Mouse (Mus musculus) lung, adult 2 months (tissue): ENCODE measurements around the gene Olfr1046.

ENCODE experiments used
- CTCF ChIP-seq: fragments of 200-500 bp; IDR thresholded peaks from 2 replicates; pipeline ENCODE4 v1.5.1; 2011; ENCODE audit warnings: mild to moderate bottlenecking, low read length, control low read depth; ENCODE audit not compliant: insufficient read depth
- POLR2A ChIP-seq: fragments of 200-500 bp; IDR thresholded peaks from 2 replicates; pipeline ENCODE4 v1.6.1; 2011; ENCODE audit warnings: low read depth, mild to moderate bottlenecking, control low read depth, low read length, borderline replicate concordance; ENCODE audit errors: extremely low read depth

GRCm38 (mm10) chr2:86167422-86167821 lies 51.7 kb downstream of the Olfr1046 start, which contains the start of gene Olfr1043:
- TF ChIP-seq POLR2A (no peak), CTCF (no peak)
